Mouse (Mus musculus) brain, embryonic 14.5 days (tissue): Measurements from ENCODE around the gene Mvb12a.

Experiments
- CTCF ChIP-seq: fragments of 200-500 bp; IDR thresholded peaks from 2 replicates; pipeline ENCODE4 v1.5.1; 2012; ENCODE audit warnings: inconsistent platforms, mild to moderate bottlenecking, moderate library complexity, borderline replicate concordance; ENCODE audit not compliant: insufficient read depth, insufficient read length; ENCODE audit errors: extremely low read depth
- POLR2A ChIP-seq: fragments of 200-500 bp; IDR thresholded peaks from 2 replicates; pipeline ENCODE4 v1.6.1; 2012; ENCODE audit warnings: mild to moderate bottlenecking, inconsistent platforms, borderline replicate concordance; ENCODE audit not compliant: poor library complexity, insufficient read depth, insufficient read length, severe bottlenecking; ENCODE audit errors: extremely low read depth

DNA sequence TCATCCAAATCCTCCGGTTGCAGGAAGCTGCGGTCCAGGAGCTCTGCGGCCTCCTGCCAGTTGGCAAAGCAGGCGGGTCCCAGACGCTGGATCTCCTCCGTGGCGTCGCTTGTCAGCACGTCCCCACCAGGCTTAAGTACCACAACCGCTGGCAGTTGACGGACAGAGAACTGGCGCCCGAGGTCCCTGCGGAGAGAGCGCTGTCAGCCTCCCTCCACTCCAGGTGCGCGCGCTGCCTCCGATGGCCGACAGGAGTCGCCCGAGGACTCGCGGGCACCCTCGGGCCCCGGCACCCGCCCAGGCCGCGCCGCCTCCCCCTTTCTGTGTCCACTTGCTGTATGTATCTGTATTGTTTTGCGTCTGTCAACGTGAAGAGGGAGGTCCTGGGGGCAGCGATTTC lies 20.0 kb downstream of the Mvb12a start:
- peak; percentile 74 for TF ChIP-seq CTCF
- no peak for TF ChIP-seq POLR2A
